Mouse (Mus musculus): ENCODE data around the gene Atp8b2. TPM values are rescaled to one million over a fixed set of nuclear protein-coding genes. Genes with fewer than 3 reads are reported as not detected.

Gene Atp8b2
- total RNA-seq (2021): 10 to 100 TPM; 25.0 to 32.4 TPM

DNA sequence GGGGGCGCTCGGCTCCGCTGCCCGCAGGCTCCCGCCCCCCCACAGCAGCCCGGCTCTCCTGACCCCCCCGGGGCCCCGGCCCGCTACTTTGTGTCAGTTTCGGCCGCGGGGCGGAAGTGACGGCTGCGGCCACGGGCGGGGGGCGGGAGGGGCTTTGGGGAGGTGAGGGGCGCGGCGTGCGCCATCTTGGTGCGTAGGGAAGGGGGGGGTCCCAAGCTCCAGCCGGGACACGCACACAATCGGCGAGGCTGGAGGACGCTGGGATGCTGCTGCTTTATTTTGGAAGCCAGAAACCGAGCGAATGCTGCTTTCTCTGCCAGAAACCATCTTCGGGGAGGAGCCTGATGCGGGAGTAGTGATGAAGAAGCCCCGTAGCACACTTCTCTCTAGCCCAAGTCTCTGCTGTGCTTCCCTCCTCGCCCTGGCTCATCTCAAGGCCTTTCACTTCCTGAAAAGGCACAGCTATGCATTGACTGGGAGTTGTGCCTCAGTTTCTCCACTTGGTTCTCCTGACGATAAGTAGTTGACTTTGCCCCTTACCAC lies at the start of gene Atp8b2:
Atp8b2 (minus strand) TSS at position 288 of the 543 bp plus-strand sequence.
- intact Hi-C loops (cut with DNase I): loop anchor here (5.0 kb wide), 1 partner anchor 96 kb away; no protein-coding TSS in a partner anchor
- DNase-seq (ENCODE audit: low spot score): peak; percentile 58

DNA sequence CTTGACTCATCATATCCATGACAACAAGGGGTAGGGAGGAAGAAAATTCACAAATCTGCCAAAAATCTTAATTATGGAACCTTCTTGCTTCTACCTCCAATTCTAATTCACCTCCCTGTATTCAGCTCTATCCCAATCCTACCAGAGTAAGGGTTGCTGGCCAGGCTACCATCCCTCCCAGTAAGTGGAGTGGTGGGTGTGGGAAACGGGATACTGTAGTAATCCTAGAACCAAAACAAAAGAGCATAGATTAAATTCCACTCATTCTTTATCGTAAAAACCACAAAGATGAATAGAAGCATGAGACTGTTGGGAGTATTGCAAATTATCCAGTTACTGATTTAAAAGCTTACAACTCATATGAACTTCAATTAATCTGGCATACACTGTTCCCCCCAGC lies 47.0 kb upstream of the Atp8b2 start:
- DNase-seq (ENCODE audit: low spot score): no peak
- intact Hi-C loops (cut with DNase I): no loop called here

GRCm38 (mm10) chr3:90004091-90004796 lies 40.9 kb upstream of the Atp8b2 start:
- no peak for DNase-seq (ENCODE audit: low spot score)
- intact Hi-C loops (cut with DNase I): no loop called here

GRCm38 (mm10) chr3:89999830-90000229 lies 36.5 kb upstream of the Atp8b2 start:
- intact Hi-C loops (cut with DNase I): loop anchor here (2.0 to 5.0 kb wide), 2 partner anchors 43 to 53 kb away; partner anchors contain the start of gene Ubap2l

DNA sequence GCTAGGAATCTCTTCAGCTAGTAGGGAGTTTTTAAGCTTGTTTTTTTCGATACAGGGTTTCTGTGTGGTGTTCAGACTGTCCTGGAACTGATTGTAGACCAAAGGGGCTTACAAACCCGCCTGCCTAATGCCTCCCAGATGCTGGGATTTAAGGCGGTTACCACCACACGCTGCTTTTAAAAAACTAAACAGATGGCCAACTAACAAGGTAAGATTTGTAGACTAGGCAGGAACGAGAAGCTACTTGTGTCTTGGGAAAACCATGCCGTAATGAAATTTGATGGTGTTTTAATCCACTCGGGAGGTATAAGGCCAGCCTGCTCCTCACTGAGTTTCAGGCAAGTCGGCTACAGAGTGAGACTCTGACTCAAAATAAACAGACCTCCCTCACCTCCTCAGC lies 35.8 kb upstream of the Atp8b2 start:
- no peak for DNase-seq (ENCODE audit: low spot score)
- intact Hi-C loops (cut with DNase I): loop anchor here (5.0 kb wide), 1 partner anchor 42 kb away; no protein-coding TSS in a partner anchor

More at GRCm38 (mm10) chr3:89999830-90000229, 36.5 kb upstream of the Atp8b2 start:
- no peak for DNase-seq (ENCODE audit: low spot score)

GRCm38 (mm10) chr3:89998612-89999054 lies 35.3 kb upstream of the Atp8b2 start, which contains the start of gene Hax1:
TSS of gene Hax1 (minus strand) at chr3:89998780.
- intact Hi-C loops (cut with DNase I): loop anchor here (5.0 kb wide), 1 partner anchor 41 kb away; no protein-coding TSS in a partner anchor

DNA sequence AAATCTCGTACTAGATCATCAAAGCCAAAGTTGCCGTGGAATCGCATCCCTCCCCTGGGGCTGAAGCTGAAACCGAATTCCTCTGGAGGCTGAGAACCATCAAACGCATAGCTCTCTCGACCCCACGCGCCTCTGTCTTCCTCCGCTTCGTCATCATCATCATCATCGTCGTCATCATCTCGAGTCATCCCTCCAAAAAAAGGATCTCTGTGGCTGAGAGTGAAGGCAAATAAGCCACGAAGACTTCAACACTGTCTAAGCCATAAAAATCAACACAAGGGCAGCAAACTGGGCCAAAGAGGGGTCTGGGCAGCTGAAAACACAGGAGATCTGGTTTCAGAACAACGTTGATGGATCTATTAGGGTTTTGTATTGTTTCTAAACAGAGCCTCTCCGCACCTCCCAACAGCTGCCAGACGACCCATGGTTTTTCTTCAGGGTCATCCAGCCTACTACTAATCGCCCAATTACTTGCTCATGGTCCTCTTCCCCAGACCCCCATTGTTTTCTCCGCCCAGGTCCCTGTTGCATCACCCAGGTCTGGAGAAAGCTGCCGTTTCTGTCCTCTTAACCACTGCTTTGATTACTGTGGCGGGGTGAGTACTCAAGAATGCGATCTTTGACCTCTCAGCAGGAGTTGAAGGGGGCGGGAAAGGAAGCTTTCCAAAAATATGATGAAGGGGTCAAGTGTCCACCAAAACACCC lies 34.6 kb upstream of the Atp8b2 start:
- intact Hi-C loops (cut with DNase I): loop anchor here (5.0 kb wide), 1 partner anchor 41 kb away; no protein-coding TSS in a partner anchor
- DNase-seq (ENCODE audit: low spot score): no peak

More at GRCm38 (mm10) chr3:89998612-89999054, 35.3 kb upstream of the Atp8b2 start, which contains the start of gene Hax1:
- peak; percentile 83 for DNase-seq (ENCODE audit: low spot score)

GRCm38 (mm10) chr3:89994807-89995515 lies 31.7 kb upstream of the Atp8b2 start:
- intact Hi-C loops (cut with DNase I): loop anchor here (5.0 kb wide), 1 partner anchor 38 kb away; no protein-coding TSS in a partner anchor
- DNase-seq (ENCODE audit: low spot score): no peak

GRCm38 (mm10) chr3:89987822-89988221 lies 24.5 kb upstream of the Atp8b2 start:
- intact Hi-C loops (cut with DNase I): no loop called here
- DNase-seq (ENCODE audit: low spot score): no peak

- intact Hi-C loops (cut with DNase I): no loop called here
These were observed 23.9 kb upstream of the Atp8b2 start for GRCm38 (mm10) chr3:89987211-89987610.

DNA sequence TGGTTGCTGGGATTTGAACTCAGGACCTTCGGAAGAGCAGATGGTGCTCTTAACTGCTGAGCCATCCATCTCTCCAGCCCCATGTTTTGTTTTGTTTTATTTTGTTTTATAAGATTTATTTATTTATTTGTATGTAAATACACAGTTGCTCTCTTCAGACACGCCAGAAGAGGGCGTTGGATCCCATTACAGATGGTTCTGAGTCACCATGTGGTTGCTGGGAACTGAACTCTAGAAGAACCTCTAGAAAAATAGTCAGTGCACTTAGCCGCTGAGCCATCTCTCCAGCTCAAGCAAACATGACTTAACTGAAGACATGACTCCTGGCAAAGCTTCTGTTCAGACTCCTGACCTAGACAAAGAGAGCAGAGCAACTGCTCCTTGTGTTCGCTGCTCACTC lies 19.1 kb upstream of the Atp8b2 start:
- intact Hi-C loops (cut with DNase I): no loop called here
- no peak for DNase-seq (ENCODE audit: low spot score)

More at GRCm38 (mm10) chr3:89987211-89987610, 23.9 kb upstream of the Atp8b2 start:
- DNase-seq (ENCODE audit: low spot score): no peak

- DNase-seq (ENCODE audit: low spot score): no peak
- intact Hi-C loops (cut with DNase I): no loop called here
These were observed 13.6 kb upstream of the Atp8b2 start for GRCm38 (mm10) chr3:89976859-89977258.

- DNase-seq (ENCODE audit: low spot score): no peak
- intact Hi-C loops (cut with DNase I): no loop called here
These were observed 5.2 kb upstream of the Atp8b2 start for GRCm38 (mm10) chr3:89968509-89968908.

GRCm38 (mm10) chr3:89966946-89967345 lies 3.6 kb upstream of the Atp8b2 start:
- intact Hi-C loops (cut with DNase I): no loop called here
- no peak for DNase-seq (ENCODE audit: low spot score)

DNA sequence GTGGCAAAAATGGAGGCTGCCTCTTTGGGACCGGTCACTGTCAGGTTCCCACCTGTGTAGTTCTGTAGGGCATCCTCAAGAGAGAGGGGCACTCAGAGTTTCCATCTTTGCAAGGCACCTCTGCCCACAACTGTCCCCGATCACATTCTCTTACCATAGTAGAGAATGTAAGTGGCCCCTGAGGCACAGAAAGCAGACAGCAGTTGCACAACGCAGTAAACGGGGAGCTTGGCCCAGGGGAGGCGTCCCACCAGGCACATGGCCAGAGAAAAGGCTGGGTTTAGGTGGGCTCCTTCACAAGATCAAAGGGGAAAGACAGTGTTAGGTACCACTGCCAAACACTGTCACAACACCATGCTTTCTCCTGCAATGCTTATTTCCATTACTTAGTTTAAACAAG lies 2.7 kb upstream of the Atp8b2 start:
- DNase-seq (ENCODE audit: low spot score): no peak
- intact Hi-C loops (cut with DNase I): no loop called here

GRCm38 (mm10) chr3:89965557-89965956 lies 2.2 kb upstream of the Atp8b2 start:
- intact Hi-C loops (cut with DNase I): no loop called here
- no peak for DNase-seq (ENCODE audit: low spot score)

- intact Hi-C loops (cut with DNase I): loop anchor here (5.0 kb wide), 1 partner anchor 97 kb away; no protein-coding TSS in a partner anchor
- DNase-seq (ENCODE audit: low spot score): peak; percentile 48
These were observed 825 bp upstream of the Atp8b2 start for GRCm38 (mm10) chr3:89963926-89964739.

DNA sequence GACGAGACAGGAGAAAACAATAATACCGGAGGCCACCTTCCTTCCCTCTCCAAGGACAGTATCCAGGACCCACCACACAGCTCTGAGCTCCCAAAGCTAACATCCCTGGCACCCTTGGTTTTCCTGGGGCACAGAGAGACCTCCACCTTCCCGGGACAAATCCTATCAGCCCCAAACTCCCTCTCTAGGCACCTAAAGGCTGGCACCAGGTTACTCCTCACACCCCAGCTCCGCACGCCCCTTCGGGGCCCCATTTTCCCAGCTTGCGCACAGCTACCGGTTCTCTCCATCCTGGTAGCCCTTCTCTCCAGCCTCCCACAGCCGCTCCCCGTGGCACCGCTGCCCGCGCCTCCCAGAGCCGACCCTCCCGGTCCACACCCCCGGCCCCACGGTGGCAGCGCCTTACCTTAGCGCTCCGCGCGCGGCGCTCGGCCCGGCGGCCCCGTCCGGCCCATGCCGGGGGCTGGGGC lies 522 bp downstream of the Atp8b2 start:
- no peak for DNase-seq (ENCODE audit: low spot score)
- intact Hi-C loops (cut with DNase I): loop anchor here (5.0 kb wide), 1 partner anchor 95 kb away; no protein-coding TSS in a partner anchor

Data from heart, postnatal 25 days (tissue).